Mouse (Mus musculus) E14TG2a.4 (cell line): ENCODE data around the gene Zim1.

Experiments
- CTCF ChIP-seq: conservative IDR thresholded peaks from 2 replicates; pipeline ENCODE4 v1.5.1; 2014; ENCODE audit warnings: low read length
- NANOG ChIP-seq: IDR thresholded peaks from 2 replicates; pipeline ENCODE4 v1.6.1; 2014; ENCODE audit warnings: borderline replicate concordance, low read length, mixed read lengths
- POU5F1 ChIP-seq: IDR thresholded peaks from 2 replicates; pipeline ENCODE4 v1.6.1; 2014; ENCODE audit warnings: low read length, borderline replicate concordance

GRCm38 (mm10) chr7:6663430-6663829 lies 32.8 kb downstream of the Zim1 start:
- TF ChIP-seq CTCF (no peak), NANOG (no peak), POU5F1 (no peak)
